Mouse (Mus musculus) olfactory bulb, adult 2 months (tissue): ENCODE data around the gene Ak5.

Source experiments
- CTCF ChIP-seq: fragments of 200-500 bp; IDR thresholded peaks from 2 replicates; pipeline ENCODE4 v1.5.1; 2012; ENCODE audit warnings: low read depth, mild to moderate bottlenecking, low read length, moderate library complexity; ENCODE audit not compliant: insufficient read depth
- POLR2A ChIP-seq: fragments of 200-500 bp; IDR thresholded peaks from 2 replicates; pipeline ENCODE4 v1.6.1; 2012; ENCODE audit warnings: mild to moderate bottlenecking, low read depth, low read length, moderate library complexity; ENCODE audit not compliant: insufficient read depth

DNA sequence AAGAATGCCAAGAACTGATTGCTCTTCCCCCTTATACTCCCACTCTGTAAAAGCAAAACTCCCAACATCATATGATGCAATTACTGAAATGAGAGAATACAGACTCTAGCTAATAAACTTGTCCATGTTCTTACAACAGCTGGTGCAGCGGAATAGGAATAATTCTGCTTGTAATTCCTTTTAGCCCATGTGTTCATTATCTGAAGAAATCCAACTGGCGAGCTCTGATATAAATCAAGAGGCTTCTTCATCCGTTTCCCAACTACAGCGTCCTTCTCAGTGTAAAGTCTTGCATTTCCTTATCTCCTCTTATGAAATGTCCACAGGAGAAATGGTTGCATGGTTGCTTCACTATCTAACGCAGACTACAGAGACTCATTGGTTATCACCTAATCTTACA lies 59.1 kb downstream of the Ak5 start:
- TF ChIP-seq CTCF (no peak), POLR2A (no peak)
